Mouse (Mus musculus): ENCODE data around the gene Gpr108.
A peak's percentile ranks its signal among the peaks of the same experiment; 100 is the strongest.

Gene Gpr108

GRCm38 (mm10) chr17:57271301-57271700 is 23.1 kb upstream of the Gpr108 start:
- DNase-seq (ENCODE audit: low read depth) = no peak

GRCm38 (mm10) chr17:57267556-57268126 is 19.4 kb upstream of the Gpr108 start:
- no peak for DNase-seq (ENCODE audit: low read depth)

- peak; percentile 60 for DNase-seq (ENCODE audit: low read depth)
These were observed 17.0 kb upstream of the Gpr108 start for GRCm38 (mm10) chr17:57264972-57265945.

- DNase-seq (ENCODE audit: low read depth) = no peak
These were observed 15.9 kb upstream of the Gpr108 start for GRCm38 (mm10) chr17:57264164-57264563.

GRCm38 (mm10) chr17:57262901-57263550 is 14.8 kb upstream of the Gpr108 start:
- DNase-seq (ENCODE audit: low read depth) = no peak

- DNase-seq (ENCODE audit: low read depth) = no peak
These were observed 13.6 kb upstream of the Gpr108 start for GRCm38 (mm10) chr17:57261796-57262195.

- DNase-seq (ENCODE audit: low read depth) = no peak
These were observed 13.0 kb upstream of the Gpr108 start for GRCm38 (mm10) chr17:57261286-57261685.

- DNase-seq (ENCODE audit: low read depth) = no peak
These were observed 12.1 kb upstream of the Gpr108 start for GRCm38 (mm10) chr17:57260351-57260750.

- no peak for DNase-seq (ENCODE audit: low read depth)
These were observed 11.5 kb upstream of the Gpr108 start for GRCm38 (mm10) chr17:57259742-57260141.

GRCm38 (mm10) chr17:57258191-57258590 is 9.9 kb upstream of the Gpr108 start:
- no peak for DNase-seq (ENCODE audit: low read depth)

- DNase-seq (ENCODE audit: low read depth) = no peak
These were observed 8.8 kb upstream of the Gpr108 start for GRCm38 (mm10) chr17:57256921-57257485.

- no peak for DNase-seq (ENCODE audit: low read depth)
These were observed 7.1 kb upstream of the Gpr108 start for GRCm38 (mm10) chr17:57255354-57255753.

- DNase-seq (ENCODE audit: low read depth) = no peak
These were observed 5.1 kb upstream of the Gpr108 start for GRCm38 (mm10) chr17:57253306-57253705.

- DNase-seq (ENCODE audit: low read depth) = no peak
These were observed 3.2 kb upstream of the Gpr108 start for GRCm38 (mm10) chr17:57251431-57251830.

GRCm38 (mm10) chr17:57250461-57251160 is 2.4 kb upstream of the Gpr108 start:
- DNase-seq (ENCODE audit: low read depth) = peak; percentile 55

- DNase-seq (ENCODE audit: low read depth) = peak; percentile 96
These were observed 1.2 kb upstream of the Gpr108 start, which contains the start of gene Trip10 for GRCm38 (mm10) chr17:57249186-57250181. TSS of gene Trip10 (plus strand) at chr17:57249455.

- DNase-seq (ENCODE audit: low read depth) = no peak
These were observed 525 bp upstream of the Gpr108 start for GRCm38 (mm10) chr17:57248771-57249170.

- DNase-seq (ENCODE audit: low read depth) = peak; percentile 97
These were observed 649 bp downstream of the Gpr108 start for GRCm38 (mm10) chr17:57247393-57248200.

GRCm38 (mm10) chr17:57246663-57247392 is 1.4 kb downstream of the Gpr108 start:
- DNase-seq (ENCODE audit: low read depth) = no peak

Data from induced T-regulatory cell, adult 2 months (primary cell).